Mouse (Mus musculus): ENCODE measurements around the gene A4galt. TPM values are rescaled to one million over a fixed set of nuclear protein-coding genes. Genes with fewer than 3 reads are reported as not detected.

Gene A4galt
- polyA plus RNA-seq, 2 experiments: 2.7 to 2.9 TPM

GRCm38 (mm10) chr15:83255191-83255782, 3.7 kb upstream of the A4galt start:
- ATAC-seq (ENCODE audit: low FRiP score, low read depth) (no peak), DNase-seq (ENCODE audit: low spot score) (no peak)
- Histone ChIP-seq H3K36me3 (ENCODE audit: control insufficient read depth, insufficient read depth, low read length) (no peaks in the 10 kb centered on the region), H3K4me3 (replicated peaks; ENCODE audit: low read length) (no peak overlapping the region), H3K27me3 (ENCODE audit: control insufficient read depth, insufficient read depth, low read length) (peaks cover 22% of the 10 kb centered on the region), H3K4me2 (replicated peaks; ENCODE audit: low read depth, low read length, severe bottlenecking) (no peak overlapping the region), H3K9ac (ENCODE audit: low read depth, low read length, severe bottlenecking) (no peak overlapping the region), H3K27ac (replicated peaks; ENCODE audit: low read depth, low read length) (no peak overlapping the region), H3K9me3 (ENCODE audit: control insufficient read depth, low read length) (no peaks in the 10 kb centered on the region), H3K4me1 (ENCODE audit: control insufficient read depth, insufficient read depth, low read length) (peaks cover 4% of the 10 kb centered on the region)
- no peak for TF ChIP-seq POLR2A (IDR thresholded peaks at IDR 0.05; ENCODE audit: borderline replicate concordance, extremely low read depth, insufficient read depth, insufficient read length)
- WGBS: 92% methylated on average over 4 of the region's 4 CpGs

- no peaks in the 10 kb centered on the region for H3K36me3 ChIP-seq (ENCODE audit: control insufficient read depth, insufficient read depth, low read length)
- H3K4me2 ChIP-seq (replicated peaks; ENCODE audit: low read depth, low read length, severe bottlenecking): no peak overlapping the region
- no peaks in the 10 kb centered on the region; the same call in 1 of the 2 replicates for H3K9me3 ChIP-seq (ENCODE audit: control insufficient read depth, low read length)
- H3K4me3 ChIP-seq (replicated peaks; ENCODE audit: low read length): no peak overlapping the region
- no peak overlapping the region for H3K27ac ChIP-seq (replicated peaks; ENCODE audit: low read depth, low read length)
- H3K27me3 ChIP-seq (ENCODE audit: control insufficient read depth, insufficient read depth, low read length): peaks cover 30% of the 10 kb centered on the region
- DNase-seq (ENCODE audit: low spot score) (no peak), ATAC-seq (ENCODE audit: low FRiP score, low read depth) (no peak)
- WGBS: 66% methylated on average over 10 of the region's 10 CpGs
- TF ChIP-seq POLR2A (IDR thresholded peaks at IDR 0.05; ENCODE audit: borderline replicate concordance, extremely low read depth, insufficient read depth, insufficient read length): no peak
- no peak overlapping the region for H3K9ac ChIP-seq (ENCODE audit: low read depth, low read length, severe bottlenecking)
- H3K4me1 ChIP-seq (ENCODE audit: control insufficient read depth, insufficient read depth, low read length): peaks cover 4% of the 10 kb centered on the region
Measured at GRCm38 (mm10) chr15:83254372-83255070, 2.9 kb upstream of the A4galt start.

GRCm38 (mm10) chr15:83252060-83252459, 486 bp upstream of the A4galt start:
- H3K9me3 ChIP-seq (ENCODE audit: control insufficient read depth, low read length): no peaks in the 10 kb centered on the region; the same call in 1 of the 2 replicates
- peaks cover 4% of the 10 kb centered on the region for H3K4me1 ChIP-seq (ENCODE audit: control insufficient read depth, insufficient read depth, low read length)
- WGBS: 62% methylated on average over 14 of the region's 14 CpGs
- H3K9ac ChIP-seq (ENCODE audit: low read depth, low read length, severe bottlenecking): no peak overlapping the region
- DNase-seq (ENCODE audit: low spot score) (peak; percentile 2), ATAC-seq (ENCODE audit: low FRiP score, low read depth) (no peak)
- H3K4me2 ChIP-seq (replicated peaks; ENCODE audit: low read depth, low read length, severe bottlenecking): no peak overlapping the region
- H3K27me3 ChIP-seq (ENCODE audit: control insufficient read depth, insufficient read depth, low read length): peaks cover 32% of the 10 kb centered on the region
- no peaks in the 10 kb centered on the region for H3K36me3 ChIP-seq (ENCODE audit: control insufficient read depth, insufficient read depth, low read length)
- no peak for TF ChIP-seq POLR2A (IDR thresholded peaks at IDR 0.05; ENCODE audit: borderline replicate concordance, extremely low read depth, insufficient read depth, insufficient read length)
- no peak overlapping the region for H3K27ac ChIP-seq (replicated peaks; ENCODE audit: low read depth, low read length)
- H3K4me3 ChIP-seq (replicated peaks; ENCODE audit: low read length): peak overlapping the region; percentile 50

GRCm38 (mm10) chr15:83250651-83251175, 861 bp downstream of the A4galt start:
- H3K27me3 ChIP-seq (ENCODE audit: control insufficient read depth, insufficient read depth, low read length): peaks cover 32% of the 10 kb centered on the region
- H3K36me3 ChIP-seq (ENCODE audit: control insufficient read depth, insufficient read depth, low read length): no peaks in the 10 kb centered on the region
- peaks cover 4% of the 10 kb centered on the region for H3K4me1 ChIP-seq (ENCODE audit: control insufficient read depth, insufficient read depth, low read length)
- H3K9ac ChIP-seq (ENCODE audit: low read depth, low read length, severe bottlenecking): peak overlapping the region; percentile 53
- peak overlapping the region; percentile 50 for H3K4me3 ChIP-seq (replicated peaks; ENCODE audit: low read length)
- no peak overlapping the region for H3K27ac ChIP-seq (replicated peaks; ENCODE audit: low read depth, low read length)
- WGBS: 4% methylated on average over 19 of the region's 20 CpGs
- ATAC-seq (ENCODE audit: low FRiP score, low read depth) (no peak), DNase-seq (ENCODE audit: low spot score) (no peak)
- no peak for TF ChIP-seq POLR2A (IDR thresholded peaks at IDR 0.05; ENCODE audit: borderline replicate concordance, extremely low read depth, insufficient read depth, insufficient read length)
- no peaks in the 10 kb centered on the region; the same call in 1 of the 2 replicates for H3K9me3 ChIP-seq (ENCODE audit: control insufficient read depth, low read length)
- peak overlapping the region; percentile 92 for H3K4me2 ChIP-seq (replicated peaks; ENCODE audit: low read depth, low read length, severe bottlenecking)

- no peaks in the 10 kb centered on the region for H3K36me3 ChIP-seq (ENCODE audit: control insufficient read depth, insufficient read depth, low read length)
- TF ChIP-seq POLR2A (IDR thresholded peaks at IDR 0.05; ENCODE audit: borderline replicate concordance, extremely low read depth, insufficient read depth, insufficient read length): no peak
- WGBS: 92% methylated on average over 12 of the region's 12 CpGs
- ATAC-seq (ENCODE audit: low FRiP score, low read depth): no peak
- DNase-seq (ENCODE audit: low spot score): no peak
- H3K4me1 ChIP-seq (ENCODE audit: control insufficient read depth, insufficient read depth, low read length): peaks cover 4% of the 10 kb centered on the region
- no peak overlapping the region for H3K4me2 ChIP-seq (replicated peaks; ENCODE audit: low read depth, low read length, severe bottlenecking)
- no peaks in the 10 kb centered on the region; the same call in 1 of the 2 replicates for H3K9me3 ChIP-seq (ENCODE audit: control insufficient read depth, low read length)
- H3K27ac ChIP-seq (replicated peaks; ENCODE audit: low read depth, low read length): no peak overlapping the region
- H3K9ac ChIP-seq (ENCODE audit: low read depth, low read length, severe bottlenecking): no peak overlapping the region
- no peak overlapping the region for H3K4me3 ChIP-seq (replicated peaks; ENCODE audit: low read length)
- peaks cover 32% of the 10 kb centered on the region for H3K27me3 ChIP-seq (ENCODE audit: control insufficient read depth, insufficient read depth, low read length)
Measured at GRCm38 (mm10) chr15:83249535-83250287, 1.9 kb downstream of the A4galt start.
